Comparison of ENCODE assay signal across 14 mouse cellular contexts in the genomic region with DNA sequence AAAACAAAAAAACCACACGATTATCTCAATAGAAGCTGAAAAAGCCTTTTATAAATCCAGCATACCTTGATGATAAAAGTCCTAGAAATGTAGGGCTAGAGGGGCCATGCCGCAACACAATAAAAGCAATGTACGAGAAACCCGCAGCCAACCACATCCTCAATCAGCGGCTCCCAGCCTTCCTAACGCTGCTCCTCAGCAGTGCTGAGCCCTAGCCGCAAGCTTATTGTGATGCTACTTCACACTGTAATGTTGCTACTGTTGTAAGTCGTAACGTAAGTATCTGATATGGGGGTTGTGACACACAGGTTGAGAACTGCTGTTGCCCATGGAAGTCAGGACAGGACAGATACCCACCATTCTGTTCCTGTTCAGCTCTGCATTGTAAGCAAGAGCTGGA.
"Had no signal": no experiment of that assay in that cellular context is flagged by ENCODE, and none has a peak within 500 bp of the region (broad histone marks: within the 10 kb centered on the region; RNA-seq: fewer than 3 reads in every experiment).

No protein-coding gene starts in this region.

- H3K4me3 ChIP-seq: intestine, embryonic 15.5 days; kidney, embryonic 15.5 days; limb, embryonic 15.5 days; liver, embryonic 13.5 days; lung, embryonic 15.5 days; midbrain, embryonic 13.5 days; neural tube, embryonic 15.5 days had no signal

- H3K27ac ChIP-seq: intestine, embryonic 15.5 days; kidney, embryonic 15.5 days; limb, embryonic 15.5 days; liver, embryonic 13.5 days; lung, embryonic 15.5 days; macrophage; midbrain, embryonic 13.5 days; neural tube, embryonic 15.5 days; stomach, postnatal 0 days had no signal

- ATAC-seq: intestine, embryonic 15.5 days; liver, postnatal 0 days; midbrain, embryonic 13.5 days had no signal

- DNase-seq: kidney, adult 18-20 months; kidney, postnatal 14 days; layer of hippocampus, postnatal 36 days; liver, embryonic 13.5 days; liver, postnatal 0 days; lung, postnatal 14 days had no signal

- H3K27me3 ChIP-seq: intestine, embryonic 15.5 days; kidney, embryonic 15.5 days; limb, embryonic 15.5 days; liver, embryonic 13.5 days; lung, embryonic 15.5 days; midbrain, embryonic 13.5 days; neural tube, embryonic 15.5 days had no signal

- H3K9me3 ChIP-seq: intestine, embryonic 15.5 days; kidney, embryonic 15.5 days; limb, embryonic 15.5 days; liver, embryonic 13.5 days; lung, embryonic 15.5 days; midbrain, embryonic 13.5 days; neural tube, embryonic 15.5 days had no signal

- H3K4me1 ChIP-seq: intestine, embryonic 15.5 days; kidney, embryonic 15.5 days; limb, embryonic 15.5 days; liver, embryonic 13.5 days; lung, embryonic 15.5 days; midbrain, embryonic 13.5 days; neural tube, embryonic 15.5 days had no signal
